Mouse (Mus musculus) thymus, adult 18-20 months (tissue): ENCODE measurements around the gene Thsd4.

Experiments
- DNase-seq, 2 experiments: peaks; one replicate each; pipeline ENCODE4 v3.0.0; 2022; ENCODE audit warnings: mixed read lengths in 2 of 2

The Thsd4 gene

GRCm38 (mm10) chr9:60259626-60260025 is 262.2 kb downstream of the Thsd4 start:
- no peak for DNase-seq

GRCm38 (mm10) chr9:60251765-60252164 is 270.1 kb downstream of the Thsd4 start:
- DNase-seq, result no peak

- no peak for DNase-seq
Measured at GRCm38 (mm10) chr9:60250403-60250802, 271.4 kb downstream of the Thsd4 start.

GRCm38 (mm10) chr9:60247998-60248397 is 273.8 kb downstream of the Thsd4 start:
- DNase-seq, result no peak

DNA sequence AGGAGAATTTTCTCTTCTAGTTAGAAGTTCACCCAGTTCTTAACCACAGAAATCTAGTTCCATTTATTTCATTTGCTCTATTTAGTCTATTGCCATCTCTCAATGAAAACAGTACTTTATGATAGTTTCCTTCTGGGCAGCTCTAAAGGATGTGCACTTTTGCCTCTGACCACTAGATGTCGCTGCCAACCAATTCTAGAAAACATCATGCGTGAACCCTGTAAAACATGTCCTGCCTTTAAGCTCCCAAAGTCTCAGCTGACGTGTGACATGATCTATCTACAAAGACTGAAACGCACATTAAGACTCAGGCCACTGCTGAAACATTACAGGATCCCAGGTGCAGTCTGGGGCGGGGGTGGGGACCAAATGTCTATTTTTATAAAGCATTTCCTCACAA is 276.9 kb downstream of the Thsd4 start:
- DNase-seq, result no peak

GRCm38 (mm10) chr9:60243503-60243902 is 278.3 kb downstream of the Thsd4 start:
- DNase-seq, result no peak

DNA sequence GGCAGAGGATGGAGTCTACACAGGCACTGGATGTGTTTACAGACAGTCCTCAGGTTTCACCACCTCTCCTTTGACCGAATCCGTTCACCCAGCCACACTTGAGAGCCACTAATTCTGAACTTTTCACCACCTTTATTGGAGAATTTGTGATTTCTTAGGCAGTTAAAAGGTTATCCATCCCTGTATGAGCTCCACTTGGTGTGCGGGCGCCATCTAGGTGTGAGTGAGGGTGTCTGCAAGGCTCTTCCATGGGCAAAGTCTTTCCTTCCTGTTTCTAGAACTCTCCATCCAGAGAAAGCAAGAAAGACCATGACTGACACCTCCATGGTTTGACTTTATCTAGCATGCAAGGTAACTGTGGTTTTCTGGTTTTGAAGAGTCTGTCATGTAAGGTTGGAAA is 284.2 kb downstream of the Thsd4 start:
- DNase-seq, result no peak

- DNase-seq, result no peak
Measured at GRCm38 (mm10) chr9:60236155-60236554, 285.7 kb downstream of the Thsd4 start.

- no peak for DNase-seq
Measured at GRCm38 (mm10) chr9:60234233-60235115, 287.4 kb downstream of the Thsd4 start.

DNA sequence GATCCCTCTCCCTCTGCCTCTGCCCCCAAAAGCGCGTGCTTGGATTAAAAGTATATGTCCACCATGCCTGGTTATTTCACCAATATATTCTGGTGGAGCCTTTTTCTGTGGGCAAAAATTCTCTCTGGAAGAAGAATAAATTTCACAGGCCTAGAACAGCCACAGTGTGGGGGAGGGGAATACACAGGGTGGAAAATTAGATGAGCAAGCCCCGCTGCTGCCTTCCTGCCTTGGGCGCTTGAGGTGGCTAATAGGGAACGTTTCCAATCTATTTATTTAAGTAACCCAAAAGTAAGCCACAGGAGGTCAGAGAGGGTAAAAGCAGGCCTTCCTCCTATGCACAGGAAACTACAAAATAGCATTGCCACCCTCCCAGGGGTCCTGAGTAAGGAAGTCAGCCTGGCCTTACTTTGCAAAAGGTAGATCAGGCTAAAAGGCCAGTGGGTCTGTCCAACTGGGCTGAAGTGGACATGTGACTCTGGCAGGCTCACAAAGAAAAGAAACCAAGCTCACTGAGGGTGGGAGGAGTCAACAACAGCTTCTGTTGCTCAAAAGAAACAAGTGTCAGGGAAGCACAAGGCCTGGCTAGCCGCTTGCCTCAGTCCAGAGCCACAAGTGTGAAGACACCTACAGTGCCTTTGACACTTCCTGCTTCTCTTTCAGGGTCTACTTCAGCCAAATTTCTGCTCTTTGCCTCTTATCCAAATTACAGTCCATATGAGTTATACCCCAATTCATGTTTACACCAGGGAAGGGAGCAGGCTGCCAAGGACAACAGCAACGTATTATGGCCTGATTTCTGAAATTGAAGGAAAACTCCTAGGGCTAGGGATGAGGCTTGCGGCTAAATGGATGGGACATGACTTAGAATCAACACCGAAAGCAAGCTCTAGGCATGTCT is 289.6 kb downstream of the Thsd4 start:
- DNase-seq, result no peak

GRCm38 (mm10) chr9:60229496-60229895 is 292.4 kb downstream of the Thsd4 start:
- DNase-seq, result no peak

GRCm38 (mm10) chr9:60227727-60228126 is 294.1 kb downstream of the Thsd4 start:
- DNase-seq, result no peak

DNA sequence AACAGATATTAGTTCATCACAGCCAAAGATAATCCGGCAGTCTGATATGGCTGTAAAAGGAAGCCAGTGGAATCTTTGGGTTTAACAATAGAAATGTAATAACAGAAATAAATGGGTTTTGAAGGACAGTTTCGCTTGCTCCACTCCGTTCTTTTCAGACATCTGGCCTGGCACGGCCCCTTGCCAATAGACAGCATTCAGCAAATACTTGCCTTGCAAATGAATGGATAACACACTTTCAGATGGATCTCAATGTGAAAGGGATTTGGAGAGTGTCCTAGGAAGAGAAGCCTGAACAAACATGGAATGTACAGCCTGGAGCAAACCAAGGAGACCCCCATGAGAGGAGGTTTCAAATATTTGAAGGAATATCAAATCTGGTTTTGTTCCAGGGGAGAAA is 295.2 kb downstream of the Thsd4 start:
- DNase-seq, result no peak

- DNase-seq, result no peak
Measured at GRCm38 (mm10) chr9:60226155-60226554, 295.7 kb downstream of the Thsd4 start.

- no peak for DNase-seq
Measured at GRCm38 (mm10) chr9:60225453-60225852, 296.4 kb downstream of the Thsd4 start.

- no peak for DNase-seq
Measured at GRCm38 (mm10) chr9:60224039-60224695, 297.7 kb downstream of the Thsd4 start.

- DNase-seq, result no peak
Measured at GRCm38 (mm10) chr9:60220431-60220830, 301.4 kb downstream of the Thsd4 start.

DNA sequence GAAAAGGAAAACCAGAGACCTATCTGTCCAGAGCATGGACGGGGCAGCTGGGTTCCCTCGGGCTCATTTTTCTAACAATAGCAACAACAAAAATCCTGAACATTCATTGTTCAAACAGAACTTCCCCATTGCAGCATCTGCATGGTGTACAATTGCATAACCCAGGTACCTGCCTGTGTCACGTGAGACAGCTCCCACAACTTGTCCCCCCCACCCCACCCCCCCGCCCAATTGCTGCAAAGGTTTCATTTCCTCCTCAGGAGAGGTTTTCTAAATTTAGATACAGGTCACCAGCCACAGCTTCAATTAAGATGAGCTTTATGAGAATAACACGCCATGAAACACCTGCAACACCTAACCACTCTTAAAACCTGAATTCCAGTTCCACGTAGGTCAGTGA is 303.4 kb downstream of the Thsd4 start:
- DNase-seq, result no peak

DNA sequence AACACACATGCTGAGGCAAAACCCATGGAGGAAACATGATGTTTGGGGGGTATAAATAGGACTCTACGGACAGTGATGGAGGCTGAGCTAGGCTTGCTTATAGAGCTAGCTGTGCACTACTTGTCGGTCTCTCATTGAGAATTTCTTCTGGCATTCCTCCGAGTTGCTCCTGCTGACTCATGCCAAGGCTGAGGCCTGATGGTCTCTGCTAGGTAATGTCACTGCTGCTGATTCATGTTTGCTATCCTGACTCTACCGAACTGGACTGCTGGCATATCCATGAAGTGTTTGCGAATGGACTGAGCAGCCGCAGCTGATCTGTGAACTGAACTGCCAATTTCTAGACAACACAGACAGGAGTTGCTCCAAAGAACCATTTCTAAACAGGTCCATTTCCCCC is 305.8 kb downstream of the Thsd4 start:
- no peak for DNase-seq

DNA sequence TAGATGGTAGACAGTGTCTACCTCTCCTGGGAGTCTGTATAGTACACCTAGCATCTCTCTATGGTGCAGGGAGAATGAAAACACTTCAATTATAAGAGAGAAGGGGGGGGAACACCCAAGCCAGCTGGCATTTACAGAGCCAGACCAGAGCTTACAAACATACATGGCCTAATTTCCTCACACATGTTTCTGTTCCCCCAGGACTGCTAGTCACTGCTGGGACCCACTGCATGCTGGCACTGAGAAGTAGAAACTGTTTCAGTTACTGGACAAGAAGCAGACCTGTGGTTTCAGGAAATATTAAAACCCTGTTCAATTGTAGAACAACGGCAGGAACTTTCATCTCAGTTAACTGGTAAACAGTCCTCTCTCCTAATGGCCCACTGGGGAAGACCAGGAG is 308.7 kb downstream of the Thsd4 start:
- DNase-seq, result no peak

DNA sequence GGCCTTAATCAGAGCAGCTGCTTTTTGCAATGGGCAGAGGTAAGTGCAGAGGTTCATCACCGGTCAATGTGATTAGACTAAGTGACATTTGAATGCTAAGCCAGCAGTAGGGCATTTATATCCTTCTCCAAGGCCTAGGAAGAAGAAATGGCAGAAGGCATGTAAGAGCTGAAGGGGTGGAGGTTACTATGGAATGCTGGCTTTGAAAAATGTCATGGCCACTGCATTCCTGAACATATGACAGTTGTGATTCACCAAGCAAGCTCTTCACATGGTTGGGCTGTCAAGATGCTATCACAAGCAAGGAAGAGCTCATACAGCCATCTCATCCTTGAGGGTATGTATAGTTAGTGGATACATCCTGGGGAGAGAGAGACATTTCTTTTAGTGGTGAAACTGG is 313.0 kb downstream of the Thsd4 start:
- DNase-seq, result no peak

DNA sequence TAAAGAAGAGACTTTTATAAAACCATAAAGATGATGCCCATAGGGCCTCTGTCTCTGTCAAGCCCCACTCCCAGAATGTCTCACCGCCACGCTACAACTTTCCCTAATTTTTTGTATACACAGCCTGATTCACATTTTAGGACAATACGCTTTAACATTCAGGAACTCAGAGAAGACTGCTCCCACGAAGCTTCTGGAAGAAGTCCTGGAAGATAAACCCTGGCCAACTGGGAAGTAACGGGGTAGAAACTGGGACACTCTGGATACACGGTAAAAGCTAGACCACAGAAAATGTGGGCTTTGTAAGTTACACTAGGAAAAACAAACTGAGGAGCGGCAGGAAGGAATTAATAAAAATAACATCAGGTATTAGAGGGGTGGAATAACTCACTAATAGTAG is 318.7 kb downstream of the Thsd4 start:
- DNase-seq, result no peak

DNA sequence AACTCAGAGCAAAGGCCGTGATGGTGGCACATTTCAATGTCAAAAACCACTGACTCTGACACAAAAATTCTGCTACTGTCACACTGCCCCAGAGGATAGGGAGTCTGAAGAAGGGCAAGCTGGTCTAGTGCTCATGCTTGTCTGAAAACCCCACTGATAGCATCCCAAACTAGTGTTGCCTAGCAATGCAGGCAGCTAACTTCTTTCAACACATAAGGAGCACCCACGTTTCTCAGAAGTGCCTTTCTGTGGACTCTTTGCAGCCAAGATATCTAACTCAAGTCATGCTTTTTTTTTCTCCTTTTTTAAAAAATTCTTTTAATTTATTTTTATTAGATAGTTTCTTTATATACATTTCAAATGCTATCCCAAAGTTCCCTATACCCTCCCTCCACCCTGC is 321.4 kb downstream of the Thsd4 start:
- no peak for DNase-seq
